Mouse (Mus musculus) CH12.LX (cell line): ENCODE measurements around the gene Socs3.

Source experiments
- BHLHE40 ChIP-seq: IDR thresholded peaks from 2 replicates; pipeline ENCODE4 v1.6.1; 2011; ENCODE audit warnings: mild to moderate bottlenecking, low read depth, low read length, improper control_type of control experiment
- RCOR1 ChIP-seq: conservative IDR thresholded peaks from 2 replicates; pipeline ENCODE4 v1.6.1; 2012; ENCODE audit warnings: low read depth, mild to moderate bottlenecking, inconsistent platforms, low read length, improper control_type of control experiment

GRCm38 (mm10) chr11:117991502-117992470 lies 21.9 kb upstream of the Socs3 start:
- peak; percentile 52; the same call in 1 of the 2 replicates for TF ChIP-seq BHLHE40
- peak; percentile 68; the same call in 1 of the 2 replicates for TF ChIP-seq RCOR1
